Mouse (Mus musculus): Measurements from ENCODE around the gene St3gal2.
"Not testable (repeated sequence)": the region's sequence is repeated elsewhere in the genome, so short reads cannot be mapped to it uniquely, and the experiment has no call there.

The St3gal2 gene

DNA sequence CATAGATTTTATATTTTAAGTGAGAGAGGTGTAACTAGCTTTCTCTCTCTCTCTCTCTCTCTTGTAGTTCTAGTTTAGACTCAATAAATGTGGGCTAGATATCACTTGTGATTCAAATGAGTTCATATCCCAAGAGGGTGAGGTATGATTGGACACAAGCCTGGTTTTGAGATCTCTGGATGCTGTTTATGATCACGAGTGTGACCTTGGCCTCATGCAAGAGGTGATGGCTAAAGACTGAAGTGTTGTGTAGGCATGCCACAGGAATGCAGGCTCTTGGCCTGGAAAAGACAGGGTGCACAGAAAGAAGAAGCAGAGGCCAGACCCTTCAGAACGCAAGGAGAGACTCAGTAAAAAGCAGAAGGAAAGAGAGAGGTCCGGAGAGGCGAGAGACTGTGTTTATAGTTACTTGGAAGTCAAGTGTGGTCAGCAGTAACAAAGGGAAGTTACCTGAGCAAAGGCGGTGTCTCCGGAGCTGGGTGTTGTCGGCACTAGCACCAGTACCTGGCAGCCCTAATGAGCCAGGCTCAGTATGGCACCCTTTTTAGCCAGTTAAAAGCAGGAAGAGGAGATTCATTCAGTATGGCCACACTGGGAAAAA lies 24.7 kb downstream of the St3gal2 start:
- DNase-seq, result no peak

DNA sequence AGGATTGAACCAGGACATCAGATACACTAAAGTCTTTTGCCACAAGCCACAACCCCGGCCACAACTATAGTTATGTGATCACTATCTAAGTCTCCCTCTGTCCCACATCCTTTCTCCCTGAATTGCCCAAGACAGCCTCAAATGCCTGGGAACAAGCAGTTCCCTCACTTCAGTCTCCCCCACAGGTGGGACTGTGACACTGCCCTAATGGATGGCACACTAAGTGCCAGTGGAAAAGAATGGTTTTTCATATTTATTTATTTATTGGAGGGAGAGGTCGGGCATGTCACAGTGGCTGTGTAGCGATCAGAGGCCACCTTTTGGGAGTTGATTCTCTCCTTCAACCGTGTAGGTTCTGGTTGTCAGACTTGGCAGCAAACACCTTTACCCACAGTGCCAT lies 26.0 kb downstream of the St3gal2 start:
- DNase-seq, result no peak

DNA sequence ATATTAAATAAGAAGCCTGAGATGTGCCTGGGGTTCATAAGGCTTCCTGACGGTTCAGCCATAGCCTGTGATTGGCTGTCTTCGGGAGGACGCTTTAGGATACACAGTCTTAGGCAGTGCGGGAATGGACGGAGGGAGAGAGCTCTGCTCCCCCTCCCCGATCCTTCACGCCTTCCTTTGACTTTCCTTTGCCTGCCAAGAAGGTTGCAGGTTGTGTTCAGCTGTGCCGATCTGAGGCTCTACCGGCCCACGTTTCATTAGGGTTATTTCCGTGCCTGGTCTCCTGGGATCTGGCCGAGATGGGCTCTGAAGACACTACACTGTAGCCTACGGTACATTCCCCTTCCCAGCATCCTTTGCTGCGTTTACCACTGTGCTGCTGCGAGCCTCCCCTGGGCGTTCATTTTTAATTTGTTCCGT lies 30.4 kb downstream of the St3gal2 start:
- peak in 1 of 2 experiments; percentile 19 for DNase-seq

DNA sequence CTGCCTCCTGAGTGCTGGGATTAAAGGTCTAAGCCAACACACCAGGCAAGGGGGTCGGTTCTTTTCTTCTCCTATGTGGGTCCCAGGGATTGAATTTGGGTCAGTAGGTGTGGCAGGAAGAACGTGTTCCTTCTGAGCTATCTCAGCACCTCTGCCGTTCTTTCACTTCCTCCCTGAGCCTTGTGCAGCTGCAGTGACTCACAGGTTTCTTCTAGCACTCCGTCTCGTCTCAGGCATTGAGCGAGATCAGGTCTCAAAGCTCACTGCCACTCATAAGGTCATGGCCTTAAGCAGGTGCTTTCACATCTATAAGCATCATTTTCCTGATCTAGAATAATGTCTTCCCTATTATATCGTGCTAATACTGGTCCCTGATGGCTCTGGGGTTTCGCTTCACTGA lies 35.1 kb downstream of the St3gal2 start:
- DNase-seq, result peak in 1 of 2 experiments; percentile 3

DNA sequence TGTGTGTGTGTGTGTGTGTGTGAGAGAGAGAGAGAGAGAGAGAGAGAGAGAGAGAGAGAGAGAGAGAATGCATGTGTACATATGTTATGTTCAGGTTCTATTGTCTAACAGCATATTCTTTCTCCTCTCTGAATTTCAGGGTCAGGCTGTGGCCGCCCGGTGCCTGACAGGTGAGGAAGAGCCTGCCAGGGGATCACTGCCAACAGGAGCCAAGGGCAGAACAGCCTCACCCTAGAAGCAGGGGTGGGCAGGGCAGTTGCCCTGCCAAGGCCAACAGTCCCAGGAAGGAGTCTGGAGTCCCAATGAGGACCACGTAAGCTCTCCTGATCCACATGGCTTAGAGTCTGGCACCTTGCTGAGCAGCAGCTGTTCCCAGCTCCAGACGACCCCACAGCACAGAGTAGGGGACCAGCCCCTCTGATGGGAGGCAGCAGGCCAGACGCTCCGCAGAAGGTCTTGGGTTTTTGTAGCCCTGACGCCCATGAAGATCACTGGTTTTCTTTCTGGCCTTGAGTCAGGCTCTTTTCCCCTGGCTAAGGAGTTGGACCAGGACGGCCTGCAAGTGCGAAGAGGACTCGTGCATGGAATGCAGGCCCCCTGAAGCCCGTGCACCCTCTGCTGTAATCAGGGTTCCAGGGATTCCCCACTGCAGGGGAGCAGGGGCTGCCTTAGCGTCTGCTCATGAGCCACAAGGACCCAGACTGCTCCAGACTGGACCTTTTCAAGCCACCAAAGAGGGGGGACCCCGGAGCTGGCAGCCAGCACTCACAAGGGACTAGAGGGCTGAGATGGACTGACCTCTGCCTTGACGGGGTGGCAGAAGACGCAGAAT lies 37.1 kb downstream of the St3gal2 start:
- peak; percentile 70 to 73 for DNase-seq

DNA sequence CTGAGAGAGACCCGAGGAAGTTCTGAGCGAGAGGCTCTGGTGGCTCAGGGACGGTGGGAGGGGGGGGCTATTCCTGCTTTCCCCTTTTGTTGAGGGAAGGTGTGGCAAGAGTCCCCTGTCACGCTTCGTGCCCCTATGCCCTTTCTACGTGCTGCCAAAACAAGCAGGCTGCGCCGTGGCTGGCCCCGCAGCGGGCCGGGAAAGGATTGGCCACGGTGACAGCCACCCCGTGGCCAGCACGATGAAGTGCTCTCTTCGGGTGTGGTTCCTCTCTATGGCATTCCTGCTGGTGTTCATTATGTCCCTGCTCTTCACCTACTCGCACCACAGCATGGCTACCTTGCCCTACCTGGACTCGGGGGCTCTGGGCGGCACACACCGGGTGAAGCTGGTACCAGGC lies 37.7 kb downstream of the St3gal2 start:
- peak; percentile 78 to 81 for DNase-seq

DNA sequence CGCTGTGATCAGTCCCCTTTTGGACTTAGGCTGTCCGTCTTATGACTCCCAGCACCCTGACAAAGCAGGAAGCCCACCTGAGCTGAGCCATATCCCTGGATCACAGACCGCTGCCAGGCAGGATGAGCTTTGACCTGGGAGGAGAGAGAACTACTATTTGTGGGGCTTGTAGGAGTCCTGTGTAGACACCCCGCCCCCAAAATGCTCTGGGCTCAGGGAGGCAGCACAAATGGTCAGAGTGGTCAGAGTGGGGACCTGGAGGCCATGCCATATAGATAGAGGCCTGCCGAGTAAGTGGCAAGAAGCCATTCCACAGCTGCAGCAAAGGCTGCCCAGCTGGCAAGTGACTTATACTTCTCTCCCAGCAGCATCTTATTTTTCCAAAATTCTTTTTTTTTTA lies 38.4 kb downstream of the St3gal2 start:
- peak in 1 of 2 experiments; percentile 42 for DNase-seq

DNA sequence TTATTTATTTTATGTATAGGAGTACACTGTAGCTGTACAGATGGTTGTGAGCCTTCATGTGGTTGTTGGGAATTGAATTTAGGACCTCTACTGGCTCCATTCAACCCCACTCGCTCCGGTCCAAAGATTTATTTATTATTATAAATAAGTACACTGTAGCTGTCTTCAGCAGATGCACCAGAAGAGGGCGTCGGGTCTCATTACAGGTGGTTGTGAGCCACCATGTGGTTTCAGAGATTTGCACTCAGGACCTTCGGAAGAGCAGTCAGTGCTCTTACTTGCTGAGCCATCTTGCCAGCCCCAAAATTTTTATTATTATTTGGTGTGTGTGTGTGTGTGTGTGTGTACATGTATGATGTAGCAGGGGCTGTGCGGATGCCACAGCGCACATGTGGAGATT lies 38.8 kb downstream of the St3gal2 start:
- peak in 1 of 2 experiments; percentile 43 for DNase-seq

DNA sequence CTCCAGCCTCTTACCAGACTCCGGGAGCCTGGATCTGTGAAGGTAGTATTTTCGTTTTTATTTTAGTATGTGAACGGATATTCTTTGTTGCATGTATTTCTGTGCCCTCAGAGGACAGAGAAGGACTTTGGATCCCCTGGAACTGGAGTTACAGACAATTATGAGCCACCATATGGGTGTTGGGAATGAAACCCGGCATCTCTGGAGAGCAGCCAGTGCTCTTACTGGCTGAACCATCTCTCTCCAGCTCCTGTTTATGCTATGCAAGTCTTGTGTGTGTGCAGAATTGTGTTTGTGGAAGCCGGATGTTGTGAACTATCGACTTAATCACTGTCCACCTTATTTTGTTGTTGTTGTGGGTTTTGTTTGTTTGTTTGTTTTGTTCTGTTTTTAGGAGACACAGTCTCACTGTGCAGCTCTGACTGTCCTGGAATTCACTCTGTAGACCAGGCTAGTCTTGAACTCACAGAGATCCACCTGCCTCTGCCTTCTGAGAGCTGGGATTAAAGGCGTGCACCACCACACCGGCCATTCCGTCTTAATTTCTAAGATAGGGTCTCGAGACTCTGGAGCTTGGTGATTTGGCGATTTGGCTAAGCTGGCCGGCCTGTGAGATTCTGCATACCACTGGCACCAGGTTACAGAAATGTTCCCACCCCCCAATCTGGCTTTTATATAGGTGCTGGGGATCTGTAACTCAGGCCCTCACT lies 39.5 kb downstream of the St3gal2 start:
- DNase-seq, result peak; percentile 90 to 91

DNA sequence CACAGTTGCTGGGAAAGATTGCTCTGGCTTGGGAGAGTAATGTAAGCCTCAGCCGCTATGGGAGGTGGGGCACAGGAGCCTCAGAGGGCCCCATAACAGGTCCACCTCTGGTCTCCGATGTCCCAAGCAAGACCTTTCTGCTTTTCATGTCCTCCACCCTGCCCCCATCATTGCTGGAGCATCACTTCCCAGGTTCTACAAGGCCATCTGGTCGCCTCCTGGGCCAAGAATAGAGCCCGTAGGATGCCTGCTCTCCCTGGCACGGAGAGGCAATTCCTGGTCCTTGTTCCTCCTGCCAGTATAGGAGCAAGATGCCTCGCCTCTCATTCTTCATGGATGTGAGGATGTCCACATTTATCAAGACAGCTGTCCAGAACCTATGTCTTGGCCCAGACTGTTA lies 40.2 kb downstream of the St3gal2 start:
- peak; percentile 92 to 97 for DNase-seq

DNA sequence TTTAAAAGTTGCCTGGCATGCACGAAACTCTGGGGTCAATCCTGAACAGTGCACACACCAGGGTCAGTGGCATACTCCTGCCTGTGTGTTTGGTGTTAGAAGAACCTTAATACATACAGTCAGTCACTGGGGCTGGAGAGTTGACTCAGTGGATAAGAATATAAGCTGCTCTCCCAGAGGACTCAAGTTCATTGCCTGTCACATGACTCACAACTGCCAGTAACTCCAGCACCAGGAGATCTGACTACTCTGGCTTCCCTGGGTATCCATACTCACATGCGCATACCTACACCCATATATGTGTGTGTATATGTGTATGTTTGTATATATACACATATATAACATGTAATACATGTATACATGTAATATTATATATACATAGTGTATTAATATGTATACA lies 43.3 kb downstream of the St3gal2 start:
- no peak for DNase-seq

DNA sequence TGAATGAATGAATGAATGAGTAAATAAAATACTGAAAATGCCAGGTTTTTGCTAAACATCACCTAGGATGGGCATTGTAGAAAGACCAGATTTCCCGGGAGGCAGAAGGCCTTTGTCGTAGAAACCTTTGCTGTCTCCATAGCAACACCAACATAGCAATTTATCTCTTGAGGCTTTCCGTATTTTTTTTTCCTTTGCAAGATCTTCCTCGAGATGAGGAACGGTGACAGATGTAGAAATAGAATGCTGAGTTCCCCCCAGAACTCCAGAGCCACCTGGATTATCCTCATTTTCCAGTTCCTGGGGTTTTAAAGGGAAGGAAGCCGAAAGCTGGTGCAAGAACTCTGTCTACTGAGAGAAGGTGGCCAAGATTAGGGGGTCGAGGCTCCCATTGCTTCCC lies 44.9 kb downstream of the St3gal2 start:
- DNase-seq, result no peak

DNA sequence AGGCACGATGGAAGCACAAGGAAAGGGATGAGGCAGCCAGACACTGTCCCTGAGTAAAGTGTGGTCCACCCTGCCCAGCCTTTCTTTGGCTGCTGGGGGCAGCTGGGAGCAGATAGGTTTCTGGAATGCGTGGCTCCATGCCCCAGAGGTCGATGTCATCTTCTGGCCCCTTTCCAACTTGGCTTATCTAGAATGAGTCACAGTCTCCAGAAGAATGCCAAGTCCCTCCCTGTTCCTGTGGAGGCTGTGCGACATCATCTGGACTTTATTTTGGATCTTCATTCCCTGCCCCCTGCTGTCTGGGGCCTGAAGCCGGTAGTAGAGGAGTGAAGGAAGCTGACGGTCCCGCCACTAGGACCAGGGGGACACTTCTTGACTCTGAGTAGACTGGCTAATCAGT lies 45.9 kb downstream of the St3gal2 start:
- peak; percentile 76 to 80 for DNase-seq

DNA sequence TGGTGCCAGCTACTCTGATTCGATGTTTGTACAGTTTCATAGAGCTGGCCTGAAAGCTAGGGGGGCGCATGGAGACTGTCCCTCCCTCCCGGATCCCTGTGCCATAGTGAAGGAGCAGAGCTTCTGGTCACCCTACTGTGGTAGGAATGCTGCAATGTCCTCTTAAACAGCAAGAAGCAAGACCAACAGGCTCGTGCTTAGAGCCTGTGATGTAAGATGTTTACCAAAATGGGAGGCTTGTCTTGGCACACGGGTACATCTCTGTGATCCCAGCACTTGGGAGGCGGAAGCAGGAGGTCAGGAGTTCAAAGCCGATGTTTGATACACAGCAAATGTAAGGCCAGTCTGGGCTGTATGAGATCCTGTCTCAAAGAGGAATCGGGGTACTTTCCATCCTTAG lies 46.9 kb downstream of the St3gal2 start:
- DNase-seq, result no peak

DNA sequence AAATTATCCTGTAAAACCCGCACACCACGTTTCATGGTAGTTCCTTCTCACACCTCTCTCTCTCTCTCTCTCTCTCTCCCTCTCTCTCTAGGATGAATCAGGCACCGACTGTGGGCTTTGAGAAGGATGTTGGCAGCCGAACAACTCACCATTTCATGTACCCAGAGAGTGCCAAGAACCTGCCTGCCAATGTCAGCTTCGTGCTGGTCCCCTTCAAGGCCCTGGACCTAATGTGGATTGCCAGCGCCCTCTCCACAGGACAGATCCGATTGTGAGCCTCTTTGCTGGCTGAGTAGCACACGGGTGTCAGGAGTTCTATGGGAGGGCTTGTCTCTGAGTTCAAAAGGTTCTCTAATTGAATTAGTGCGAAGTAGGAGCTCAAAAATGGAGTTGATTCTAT lies 47.6 kb downstream of the St3gal2 start:
- peak; percentile 75 to 82 for DNase-seq

DNA sequence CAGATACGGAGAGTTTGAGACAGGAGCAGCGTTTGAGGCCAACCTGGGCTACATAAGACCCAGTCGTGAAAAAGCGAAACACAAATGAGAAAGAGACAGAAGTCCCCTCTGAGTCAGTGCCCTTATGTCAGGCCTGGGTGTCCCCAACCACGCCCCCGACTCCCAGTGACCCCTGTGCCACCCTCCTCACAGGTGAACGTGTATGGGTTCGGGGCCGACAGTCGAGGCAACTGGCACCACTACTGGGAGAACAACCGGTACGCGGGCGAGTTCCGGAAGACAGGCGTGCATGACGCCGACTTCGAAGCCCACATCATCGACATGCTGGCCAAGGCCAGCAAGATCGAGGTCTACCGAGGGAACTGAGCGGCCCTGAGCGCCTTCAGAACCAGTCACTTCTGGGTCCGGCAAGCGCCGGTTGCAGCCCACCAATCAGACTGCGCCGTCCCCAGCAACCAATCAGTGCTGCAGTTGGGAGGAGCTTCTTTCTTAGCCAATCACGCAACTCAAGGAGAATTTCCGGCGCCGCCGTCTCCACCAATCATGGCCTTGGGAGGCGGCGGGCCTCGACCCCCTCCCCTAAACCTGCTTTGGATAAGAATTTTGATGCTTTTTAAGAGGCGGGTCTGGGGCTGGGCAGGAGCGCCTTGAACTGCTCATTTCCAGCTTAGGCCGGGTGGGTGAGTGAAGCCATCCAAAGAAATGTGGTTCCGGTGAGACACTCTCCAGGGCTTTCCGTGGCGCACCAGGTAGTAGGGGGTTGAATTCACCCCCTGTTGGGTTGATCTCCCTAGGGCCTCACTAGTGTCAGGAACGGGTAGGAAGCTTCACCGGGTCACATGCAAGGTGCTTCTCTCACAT lies 50.4 kb downstream of the St3gal2 start:
- DNase-seq, result peak; percentile 48 to 59

DNA sequence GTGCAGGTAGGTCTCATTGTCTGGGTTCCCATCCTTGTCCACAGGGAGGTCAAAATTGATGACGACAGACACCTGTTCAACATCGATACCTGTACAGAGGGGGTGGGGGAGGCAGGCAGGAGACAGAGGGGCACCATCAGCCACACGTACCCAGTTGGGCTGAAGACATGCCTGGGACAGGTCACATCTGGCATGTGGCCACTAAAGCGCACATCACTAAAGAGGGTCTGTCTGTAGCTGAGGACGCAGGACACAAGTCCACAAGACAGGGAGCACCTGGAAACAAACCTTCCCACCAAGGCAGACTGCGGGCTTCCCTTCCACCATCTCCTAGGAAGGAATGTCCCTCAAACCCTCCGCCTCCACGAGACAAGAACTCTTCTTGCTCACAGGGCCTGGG lies 56.8 kb downstream of the St3gal2 start:
- not testable (repeated sequence) for DNase-seq

DNA sequence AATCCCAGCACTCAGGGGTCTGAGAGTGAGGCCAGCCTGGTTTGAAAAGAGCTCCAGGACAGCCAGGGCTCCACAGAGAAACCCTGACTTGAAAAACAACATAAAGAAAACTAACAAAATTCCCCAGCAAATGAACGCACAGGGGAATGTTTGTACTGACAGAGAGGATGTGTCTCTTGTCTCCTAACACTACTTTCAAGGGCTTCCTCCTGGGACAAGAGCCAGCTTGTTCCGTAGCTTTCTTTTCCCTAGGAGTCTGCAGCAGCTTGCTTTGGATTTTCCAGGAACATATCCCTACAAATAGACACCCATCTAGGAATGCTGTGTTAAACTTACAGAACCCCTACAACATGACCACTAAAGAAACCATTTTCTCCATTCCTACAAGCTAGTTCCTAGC lies 58.3 kb downstream of the St3gal2 start:
- not testable (repeated sequence) for DNase-seq

DNA sequence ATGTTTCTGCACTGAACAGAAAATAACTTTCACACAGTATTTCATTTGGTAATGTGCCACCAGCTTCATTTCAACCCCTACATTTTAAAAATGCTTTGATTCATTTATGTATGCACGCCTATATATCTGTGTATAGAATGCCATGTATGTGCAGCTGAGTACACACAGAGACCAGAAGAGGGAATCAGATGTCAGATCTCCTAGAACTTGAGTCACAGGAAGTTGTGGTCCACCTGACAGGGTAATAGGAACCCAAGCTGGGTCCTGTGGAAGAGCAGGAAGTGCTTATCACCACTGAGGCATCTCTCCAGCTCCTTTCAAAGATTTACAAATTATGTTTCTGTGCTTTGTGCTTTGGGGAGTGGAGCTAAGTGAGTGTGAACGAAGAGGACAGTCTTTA lies 61.6 kb downstream of the St3gal2 start:
- DNase-seq, result no peak

DNA sequence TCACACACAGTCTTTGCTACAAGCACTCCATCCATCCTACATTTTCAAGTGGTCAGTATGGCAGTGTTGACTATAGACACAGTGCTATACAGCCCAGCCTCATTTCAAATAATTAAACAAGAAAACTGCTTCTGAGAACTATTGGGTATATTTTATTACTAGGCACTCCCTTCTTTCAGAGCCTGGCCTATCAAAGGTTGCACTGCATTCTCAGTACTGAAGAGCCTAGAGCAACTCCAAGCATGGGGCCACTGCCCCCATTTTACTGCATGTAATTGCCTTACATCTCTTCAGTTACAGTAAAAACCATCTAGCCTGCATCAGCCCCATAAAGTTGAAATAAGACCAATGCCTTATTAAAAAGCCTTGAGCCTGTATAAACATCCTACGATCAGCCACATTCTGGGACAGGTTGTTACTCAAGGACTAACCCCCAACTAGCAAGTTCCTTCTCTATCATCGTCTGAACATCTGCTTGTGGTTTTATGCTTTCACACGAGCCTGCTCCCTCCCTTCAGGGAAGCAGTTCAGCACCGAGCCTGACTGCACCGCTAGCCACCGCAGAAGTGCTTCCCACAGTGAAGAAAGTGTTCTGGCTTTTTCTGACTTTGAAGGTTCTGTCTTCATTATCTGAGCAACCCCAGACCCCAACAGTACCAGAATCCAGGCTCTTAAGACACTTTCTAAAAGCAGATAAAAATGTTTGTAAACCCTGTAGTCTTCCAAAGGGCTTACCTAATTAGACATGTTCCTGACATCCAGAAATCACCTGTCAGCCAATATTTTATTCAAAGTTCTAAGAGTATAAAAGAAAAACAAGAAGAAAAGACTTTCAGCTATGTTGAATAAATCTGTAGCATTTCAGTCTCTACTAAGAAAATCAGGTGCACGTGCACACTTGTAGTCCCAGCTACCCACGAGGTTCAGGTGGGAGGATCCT lies 68.4 kb downstream of the St3gal2 start:
- no peak for DNase-seq

DNA sequence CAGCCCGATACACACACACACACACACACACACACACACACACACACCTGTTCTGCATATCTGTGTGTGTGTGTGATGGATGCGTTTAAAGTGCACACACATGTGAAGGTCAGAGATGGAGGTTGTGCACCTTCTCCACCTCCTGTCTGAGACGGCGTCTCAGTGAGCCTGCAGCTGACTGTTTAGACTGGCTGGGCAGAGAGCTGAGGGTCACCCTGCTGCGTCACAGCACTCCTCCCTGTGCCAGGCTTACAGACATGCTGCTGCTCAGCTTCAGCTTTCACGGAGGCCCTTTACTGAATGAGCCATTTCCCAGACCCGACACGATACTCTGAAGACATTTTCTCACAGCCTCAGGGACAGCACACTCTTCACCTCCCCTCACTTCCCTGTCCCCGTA lies 70.3 kb downstream of the St3gal2 start:
- no peak for DNase-seq
